Mouse (Mus musculus) kidney, adult 2 months (tissue): ENCODE results near the gene Nle1. TPM values are rescaled to one million over a fixed set of nuclear protein-coding genes. Genes with fewer than 3 reads are reported as not detected.

Experiments
- DNase-seq: peaks from one replicate; pipeline ENCODE4 v3.0.0; 2021
- H3K27ac ChIP-seq: fragments of 200-500 bp; 2 replicates; pipeline ENCODE4 v1.5.1; 2012; ENCODE audit warnings: low read depth, low read length, control low read depth, inconsistent platforms; ENCODE audit not compliant: insufficient read depth
- H3K27me3 ChIP-seq: fragments of 200-500 bp; replicated peaks from 2 replicates; pipeline ENCODE4 v1.6.1; 2012; ENCODE audit warnings: mild to moderate bottlenecking, moderate library complexity, low read length, inconsistent platforms; ENCODE audit not compliant: control insufficient read depth, insufficient read depth
- H3K36me3 ChIP-seq: fragments of 200-500 bp; 2 replicates; pipeline ENCODE4 v1.6.1; 2012; ENCODE audit warnings: mild to moderate bottlenecking, moderate library complexity, low read length, inconsistent platforms; ENCODE audit not compliant: control insufficient read depth, insufficient read depth
- H3K4me1 ChIP-seq: fragments of 200-500 bp; 2 replicates; pipeline ENCODE4 v1.6.1; 2011; ENCODE audit warnings: low read length; ENCODE audit not compliant: control insufficient read depth, insufficient read depth
- H3K4me3 ChIP-seq: fragments of 200-500 bp; 2 replicates; pipeline ENCODE4 v1.5.1; 2011; ENCODE audit warnings: mild to moderate bottlenecking, low read depth, low read length, control low read depth; ENCODE audit not compliant: insufficient read depth
- CTCF ChIP-seq: fragments of 200-500 bp; conservative IDR thresholded peaks from 2 replicates; pipeline ENCODE4 v1.5.1; 2011; ENCODE audit warnings: low read depth, mild to moderate bottlenecking, control low read depth, low read length, moderate library complexity, mixed read lengths; ENCODE audit not compliant: insufficient read depth, insufficient read length
- POLR2A ChIP-seq: fragments of 200-500 bp; IDR thresholded peaks from one replicate; pipeline ENCODE4 v1.6.1; 2011; ENCODE audit warnings: low read depth, low read length, control low read depth
- WGBS: fragments of 180-500 bp; shearing (Covaris S2); methylation state at CpG from one replicate; pipeline ENCODE4 v1.1.7; 2018; 5-methylcytosine and 5-hydroxymethylcytosine counted together
- polyA plus RNA-seq: library from polyadenylated mRNA; depleted of rRNA; stranded (reverse); fragments of >200 nt; gene quantifications from 2 replicates; pipeline ENCODE4 v1.2.3, GENCODE M21; 2012

Nle1 gene
- polyA plus RNA-seq, 1 experiment: 16.9 TPM

DNA sequence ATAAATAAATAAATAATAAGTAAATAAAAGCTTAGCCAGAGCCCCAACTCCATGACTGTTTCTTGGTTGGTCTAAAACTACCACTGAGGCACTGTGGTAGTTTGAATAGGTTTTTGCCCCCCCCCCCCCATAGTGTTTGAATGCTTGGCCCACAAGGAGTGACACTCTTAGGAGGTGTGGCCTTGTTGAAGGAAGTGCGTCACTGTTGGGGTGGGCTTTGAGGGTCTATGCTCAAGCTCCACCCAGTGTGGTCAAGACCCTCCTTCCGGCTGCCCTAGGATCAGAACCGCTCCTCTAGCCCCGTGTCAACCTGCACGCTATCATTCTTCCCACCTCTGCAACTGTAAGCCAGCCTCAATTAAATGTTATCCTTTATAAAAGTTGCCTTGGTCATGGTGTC lies 32.6 kb downstream of the Nle1 start:
- 96% methylated on average over 5 of the region's 5 CpGs for WGBS

DNA sequence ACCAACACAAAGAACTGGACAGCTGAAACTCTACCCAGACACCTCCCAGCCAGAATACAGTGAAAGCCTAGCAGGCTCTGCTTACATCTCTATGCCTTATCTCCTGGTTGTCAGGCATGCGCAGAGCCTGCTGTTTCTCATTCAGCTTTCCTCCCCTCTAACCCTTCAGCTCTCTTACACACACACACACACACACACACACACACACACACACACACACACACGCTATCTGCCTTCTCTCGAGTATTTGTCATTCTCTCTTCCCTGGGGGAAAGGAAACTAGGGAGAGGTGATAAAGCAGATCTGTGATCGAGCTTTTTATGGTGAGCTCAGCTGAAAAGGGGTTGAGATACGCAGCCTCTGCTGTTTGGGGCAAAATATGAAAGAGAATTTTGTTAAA lies 33.3 kb downstream of the Nle1 start:
- TF ChIP-seq POLR2A: no peak
- TF ChIP-seq CTCF: no peak
- DNase-seq: no peak
- peaks cover 1% of the 10 kb centered on the region; the same call in 1 of the 2 replicates for H3K4me1 ChIP-seq
- H3K36me3 ChIP-seq: peaks cover 2% of the 10 kb centered on the region
- 81% methylated on average over 5 of the region's 5 CpGs for WGBS
- no peaks in the 10 kb centered on the region for H3K27me3 ChIP-seq
- no peak overlapping the region for H3K27ac ChIP-seq
- H3K4me3 ChIP-seq: no peak overlapping the region

More for the DNA sequence above, 32.6 kb downstream of the Nle1 start:
- TF ChIP-seq POLR2A (no peak), CTCF (no peak)
- DNase-seq: no peak
- Histone ChIP-seq H3K27ac (no peak overlapping the region), H3K27me3 (no peaks in the 10 kb centered on the region), H3K4me3 (no peak overlapping the region), H3K36me3 (peaks cover 2% of the 10 kb centered on the region), H3K4me1 (no peaks in the 10 kb centered on the region)

GRCm38 (mm10) chr11:82871031-82871446 lies 37.2 kb downstream of the Nle1 start, which contains the start of gene Rffl:
Gene Rffl (minus strand): TSS chr11:82871210.
- peak within 1 kb of the TSS; percentile 90 for H3K27ac ChIP-seq
- no peak for TF ChIP-seq POLR2A
- peak; percentile 77 for TF ChIP-seq CTCF
- peak; percentile 96 for DNase-seq
- no peaks in the 10 kb centered on the region for H3K36me3 ChIP-seq
- WGBS: under 1% methylated on average over 43 of the region's 43 CpGs
- H3K4me1 ChIP-seq: peaks cover 6% of the 10 kb centered on the region; the same call in 1 of the 2 replicates
- peak within 1 kb of the TSS; percentile 83 for H3K4me3 ChIP-seq
- H3K27me3 ChIP-seq: no peaks in the 10 kb centered on the region

DNA sequence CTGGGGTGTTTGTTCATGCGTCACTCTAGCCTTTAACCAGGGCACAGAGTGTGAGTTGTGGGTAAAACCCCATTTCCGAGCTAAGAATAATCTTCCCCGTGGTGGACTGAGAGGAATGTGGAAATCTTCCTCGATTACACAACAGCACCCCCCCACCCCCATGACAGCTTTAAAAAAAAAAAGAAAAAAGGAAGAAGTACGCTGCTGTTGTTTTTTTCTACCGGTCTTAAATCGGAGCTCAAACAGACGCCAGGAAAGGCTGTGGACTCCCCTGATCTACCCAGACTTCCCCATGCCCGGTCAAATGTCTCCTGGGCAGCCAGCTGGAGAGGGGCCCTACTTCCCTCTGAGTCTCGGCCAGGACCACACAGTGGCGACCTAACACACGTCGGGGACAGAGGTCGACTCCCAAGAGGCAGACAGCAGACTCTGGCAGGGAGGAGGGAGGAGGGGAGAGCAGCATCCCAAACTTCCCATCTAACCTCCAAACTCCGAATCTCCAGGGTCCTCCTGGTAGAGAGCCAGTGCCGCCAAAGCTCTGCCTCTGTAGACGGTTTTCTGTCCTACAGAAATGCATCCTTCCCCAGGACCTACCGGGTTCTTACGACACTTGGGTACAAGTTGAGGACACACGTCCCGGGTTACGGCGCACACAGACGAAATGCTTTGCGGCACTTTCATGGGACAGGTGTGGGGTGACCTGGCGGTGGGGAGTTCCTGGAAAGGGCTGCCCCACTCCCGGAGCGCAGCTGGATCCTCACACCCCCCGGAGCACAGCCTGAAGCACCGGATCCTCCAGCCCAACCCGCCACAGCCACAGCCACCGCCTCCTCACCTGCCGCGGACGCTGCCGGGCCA lies 37.8 kb downstream of the Nle1 start:
- peaks cover 6% of the 10 kb centered on the region; the same call in 1 of the 2 replicates for H3K4me1 ChIP-seq
- TF ChIP-seq CTCF (0 out of 2 replicates have a peak, but pooled peaks have one; percentile 4), POLR2A (peak; percentile 38)
- under 1% methylated on average over 36 of the region's 36 CpGs for WGBS
- H3K27me3 ChIP-seq: no peaks in the 10 kb centered on the region
- peak overlapping the region; percentile 90 for H3K27ac ChIP-seq
- DNase-seq: peak; percentile 91
- no peaks in the 10 kb centered on the region for H3K36me3 ChIP-seq
- H3K4me3 ChIP-seq: peak overlapping the region; percentile 83

- Histone ChIP-seq H3K27ac (peak overlapping the region; percentile 90), H3K36me3 (no peaks in the 10 kb centered on the region), H3K27me3 (no peaks in the 10 kb centered on the region), H3K4me1 (peaks cover 6% of the 10 kb centered on the region; the same call in 1 of the 2 replicates), H3K4me3 (peak overlapping the region; percentile 83)
- DNase-seq: peak; percentile 67
- WGBS: 31% methylated on average over 9 of the region's 9 CpGs
- TF ChIP-seq POLR2A (no peak), CTCF (no peak)
Observed at GRCm38 (mm10) chr11:82869506-82870172, 38.6 kb downstream of the Nle1 start.

- H3K36me3 ChIP-seq: no peaks in the 10 kb centered on the region
- 73% methylated on average over 5 of the region's 5 CpGs for WGBS
- no peak for TF ChIP-seq CTCF
- TF ChIP-seq POLR2A: no peak
- no peaks in the 10 kb centered on the region for H3K27me3 ChIP-seq
- H3K4me3 ChIP-seq: no peak overlapping the region
- no peak overlapping the region for H3K27ac ChIP-seq
- peaks cover 9% of the 10 kb centered on the region; the same call in 1 of the 2 replicates for H3K4me1 ChIP-seq
- DNase-seq: no peak
Observed at GRCm38 (mm10) chr11:82867956-82868355, 40.3 kb downstream of the Nle1 start.
